Mouse (Mus musculus): ENCODE data around the gene Gm13277. TPM values are rescaled to one million over a fixed set of nuclear protein-coding genes. Genes with fewer than 3 reads are reported as not detected.
"Not testable (repeated sequence)": the region's sequence is repeated elsewhere in the genome, so short reads cannot be mapped to it uniquely, and the experiment has no call there.

Gm13277 gene
- polyA plus RNA-seq (2015; fragmentation: Nextera tagmentation; extraction: Ambion mirVana): not detected in 2 replicates

DNA sequence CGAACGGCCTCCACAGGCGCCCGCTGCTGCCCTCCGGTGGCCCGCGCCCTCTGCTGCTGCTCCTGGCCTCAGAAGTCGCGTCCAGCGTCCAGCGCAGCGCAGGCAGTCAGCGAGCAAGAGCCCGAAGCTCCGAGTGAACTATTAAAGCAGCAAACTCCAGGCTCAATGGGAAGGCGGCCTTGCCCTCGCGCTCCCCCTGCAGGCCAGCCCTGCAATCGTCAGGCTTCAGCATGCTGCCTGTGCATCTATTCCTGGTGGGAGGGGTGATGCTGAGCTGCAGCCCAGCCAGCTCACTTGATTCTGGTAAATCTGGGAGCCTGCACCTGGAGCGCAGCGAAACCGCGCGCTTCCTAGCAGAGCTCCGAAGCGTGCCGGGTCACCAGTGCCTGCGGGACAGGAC is at the start of gene Gm13277:
Gm13277 (plus strand) TSS at position 231 of the 400 bp plus-strand sequence.
- H3K27ac ChIP-seq (replicated peaks); H3K27me3 ChIP-seq (ENCODE audit: control insufficient read depth, insufficient read depth, low read length); H3K9me3 ChIP-seq (ENCODE audit: control insufficient read depth, low read length); DNase-seq (ENCODE audit: low spot score); ATAC-seq (ENCODE audit: low FRiP score, low TSS enrichment); H3K4me2 ChIP-seq (replicated peaks; ENCODE audit: low read depth); H3K36me3 ChIP-seq (ENCODE audit: control insufficient read depth, insufficient read depth, low read length); H3K4me1 ChIP-seq (replicated peaks; ENCODE audit: control insufficient read depth, insufficient read depth); H3K4me3 ChIP-seq (ENCODE audit: low read depth, low read length); H3K9ac ChIP-seq (ENCODE audit: low read length): not testable (repeated sequence)
- 0% methylated on average over 1 of the region's 28 CpGs for WGBS
- peak; percentile 59 for TF ChIP-seq CTCF (IDR thresholded peaks at IDR 0.05; ENCODE audit: low read depth)

DNA sequence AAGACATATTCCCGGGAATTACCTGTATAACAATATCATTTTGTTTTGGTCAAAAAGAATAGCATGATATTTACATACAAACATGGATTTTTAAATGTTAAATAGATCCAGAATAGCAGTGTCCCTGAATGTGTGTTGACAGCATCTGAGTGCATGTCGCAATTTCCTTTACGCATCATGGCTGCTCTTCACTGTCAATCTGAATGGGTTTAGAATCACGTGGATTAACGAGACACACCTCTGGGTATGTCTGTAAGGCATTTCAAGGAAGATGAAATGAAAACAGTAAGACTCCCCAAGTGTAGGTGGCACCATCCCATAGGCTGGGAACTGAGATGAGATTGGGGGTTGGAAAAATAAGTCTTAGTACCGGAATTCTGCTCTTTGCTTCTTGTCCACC is 49.4 kb upstream of the Gm13277 start:
- DNase-seq (ENCODE audit: low spot score): no peak
- H3K36me3 ChIP-seq (ENCODE audit: control insufficient read depth, insufficient read depth, low read length): no peaks in the 10 kb centered on the region
- no peak for ATAC-seq (ENCODE audit: low FRiP score, low TSS enrichment)
- no peak overlapping the region for H3K4me2 ChIP-seq (replicated peaks; ENCODE audit: low read depth)
- TF ChIP-seq CTCF (IDR thresholded peaks at IDR 0.05; ENCODE audit: low read depth): no peak
- no peak for TF ChIP-seq EP300 (optimal IDR thresholded peaks at IDR 0.05)
- no peak overlapping the region for H3K4me3 ChIP-seq (ENCODE audit: low read depth, low read length)
- 84% methylated on average over 6 of the region's 6 CpGs for WGBS
- no peaks in the 10 kb centered on the region for H3K9me3 ChIP-seq (ENCODE audit: control insufficient read depth, low read length)
- no peaks in the 10 kb centered on the region for H3K27me3 ChIP-seq (ENCODE audit: control insufficient read depth, insufficient read depth, low read length)
- H3K9ac ChIP-seq (ENCODE audit: low read length): no peak overlapping the region
- H3K4me1 ChIP-seq (replicated peaks; ENCODE audit: control insufficient read depth, insufficient read depth): no peaks in the 10 kb centered on the region
- no peak overlapping the region for H3K27ac ChIP-seq (replicated peaks)

DNA sequence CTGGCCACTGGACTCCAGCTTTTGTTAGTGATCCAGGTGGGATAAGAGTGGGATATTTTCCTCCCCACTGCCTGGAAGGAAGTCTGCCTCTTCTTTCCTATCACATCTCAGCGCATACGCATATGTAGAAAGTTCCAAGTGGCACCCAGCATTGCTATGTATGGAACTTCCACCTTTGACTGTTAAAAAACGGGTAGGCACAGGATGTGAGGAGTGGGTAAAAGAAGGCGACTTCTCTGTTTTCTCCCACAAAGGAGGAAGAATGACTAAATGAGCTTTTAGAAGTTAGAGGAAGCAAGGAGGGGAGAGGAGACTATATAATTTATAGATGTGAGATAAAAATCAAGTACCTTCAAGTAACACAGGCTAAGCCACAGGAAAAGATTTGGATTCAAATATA is 47.0 kb upstream of the Gm13277 start:
- Histone ChIP-seq H3K36me3 (ENCODE audit: control insufficient read depth, insufficient read depth, low read length) (no peaks in the 10 kb centered on the region), H3K9me3 (ENCODE audit: control insufficient read depth, low read length) (no peaks in the 10 kb centered on the region), H3K9ac (ENCODE audit: low read length) (no peak overlapping the region), H3K4me3 (ENCODE audit: low read depth, low read length) (no peak overlapping the region), H3K4me1 (replicated peaks; ENCODE audit: control insufficient read depth, insufficient read depth) (no peaks in the 10 kb centered on the region), H3K4me2 (replicated peaks; ENCODE audit: low read depth) (no peak overlapping the region), H3K27me3 (ENCODE audit: control insufficient read depth, insufficient read depth, low read length) (no peaks in the 10 kb centered on the region), H3K27ac (replicated peaks) (no peak overlapping the region)
- TF ChIP-seq EP300 (optimal IDR thresholded peaks at IDR 0.05): no peak
- no peak for TF ChIP-seq CTCF (IDR thresholded peaks at IDR 0.05; ENCODE audit: low read depth)
- DNase-seq (ENCODE audit: low spot score): no peak
- 87% methylated on average over 4 of the region's 4 CpGs for WGBS
- no peak for ATAC-seq (ENCODE audit: low FRiP score, low TSS enrichment)

DNA sequence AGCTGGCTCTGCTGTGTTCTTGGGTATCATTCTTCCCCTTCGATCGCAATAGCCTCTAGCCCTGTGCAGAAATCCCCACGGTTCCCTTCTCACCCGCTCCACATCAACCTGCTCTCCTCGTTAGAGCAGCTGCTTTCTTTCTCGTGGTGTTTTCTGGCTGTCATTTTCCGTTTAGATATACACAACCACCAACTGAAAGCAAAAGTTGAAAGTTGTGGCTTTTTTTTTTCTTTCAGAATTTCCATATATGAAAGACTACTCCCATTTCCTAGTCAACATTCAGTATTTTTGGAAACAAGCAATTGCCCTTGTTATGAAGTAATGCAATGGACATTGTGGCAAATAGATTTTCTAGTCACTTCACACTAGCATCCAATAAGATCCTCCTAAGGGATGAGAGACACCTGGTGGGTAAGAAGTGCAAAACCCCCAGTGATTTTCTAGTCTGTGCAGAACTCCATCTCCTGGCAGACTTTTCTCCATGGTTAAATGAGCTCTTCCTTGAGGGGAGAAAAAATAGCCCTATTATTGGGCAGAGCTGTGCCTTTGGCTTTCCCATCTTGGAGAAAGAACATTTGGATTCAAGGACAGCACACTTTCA is 45.6 kb upstream of the Gm13277 start:
- no peaks in the 10 kb centered on the region for H3K27me3 ChIP-seq (ENCODE audit: control insufficient read depth, insufficient read depth, low read length)
- ATAC-seq (ENCODE audit: low FRiP score, low TSS enrichment) (no peak), DNase-seq (ENCODE audit: low spot score) (no peak)
- WGBS: 47% methylated on average over 7 of the region's 7 CpGs
- H3K9me3 ChIP-seq (ENCODE audit: control insufficient read depth, low read length): no peaks in the 10 kb centered on the region
- 0 out of 2 replicates have a peak overlapping the region, but pooled peaks have one; percentile 40 for H3K27ac ChIP-seq (replicated peaks)
- no peak overlapping the region for H3K4me3 ChIP-seq (ENCODE audit: low read depth, low read length)
- TF ChIP-seq EP300 (optimal IDR thresholded peaks at IDR 0.05) (no peak), CTCF (IDR thresholded peaks at IDR 0.05; ENCODE audit: low read depth) (peak; percentile 58)
- H3K9ac ChIP-seq (ENCODE audit: low read length): no peak overlapping the region
- no peak overlapping the region for H3K4me2 ChIP-seq (replicated peaks; ENCODE audit: low read depth)
- H3K36me3 ChIP-seq (ENCODE audit: control insufficient read depth, insufficient read depth, low read length): no peaks in the 10 kb centered on the region
- no peaks in the 10 kb centered on the region for H3K4me1 ChIP-seq (replicated peaks; ENCODE audit: control insufficient read depth, insufficient read depth)

DNA sequence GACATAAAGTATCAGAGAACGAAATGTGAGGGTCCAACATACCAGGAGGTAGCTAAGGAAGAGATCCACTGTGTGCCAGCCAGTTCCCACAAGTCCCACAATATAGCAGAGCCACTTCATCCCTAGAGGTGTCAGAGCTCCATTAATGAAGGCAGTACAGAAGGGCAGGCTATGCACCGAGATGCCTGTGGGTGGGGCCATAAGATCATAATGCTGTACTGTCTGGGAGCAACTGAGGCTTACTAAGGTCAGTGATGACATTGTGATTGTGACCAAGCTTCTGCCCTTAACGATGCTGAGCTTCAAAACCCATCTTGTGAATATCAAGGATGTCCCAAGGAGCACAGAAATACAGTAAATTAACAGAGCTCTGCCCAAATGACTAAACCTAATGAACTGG is 44.2 kb upstream of the Gm13277 start:
- 59% methylated on average over 3 of the region's 3 CpGs for whole genome bisulfite sequencing
- ATAC-seq (ENCODE audit: low FRiP score, low TSS enrichment): no peak
- no peak for DNase-seq (ENCODE audit: low spot score)

DNA sequence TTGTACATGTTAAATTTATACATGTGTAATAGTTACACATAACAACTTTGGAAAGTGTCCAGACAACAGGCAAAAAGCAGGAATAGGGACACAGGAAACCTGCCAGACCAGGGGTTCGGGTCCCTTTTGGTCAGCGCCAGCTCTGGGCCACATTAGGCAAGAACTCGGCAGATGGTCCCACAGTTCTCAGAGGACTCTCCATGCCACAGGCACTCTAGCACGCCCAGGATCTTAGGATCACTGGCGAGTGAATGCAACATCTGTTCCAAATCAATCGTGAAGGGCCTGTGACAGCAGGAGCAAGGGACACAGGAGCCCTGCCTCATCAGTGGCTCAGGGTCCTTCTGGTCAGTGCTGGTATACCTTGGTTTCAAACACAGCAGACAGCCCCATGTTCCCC is 38.5 kb upstream of the Gm13277 start:
- Histone ChIP-seq H3K9me3 (ENCODE audit: control insufficient read depth, low read length) (no peaks in the 10 kb centered on the region), H3K4me1 (replicated peaks; ENCODE audit: control insufficient read depth, insufficient read depth) (no peaks in the 10 kb centered on the region), H3K27ac (replicated peaks) (no peak overlapping the region), H3K36me3 (ENCODE audit: control insufficient read depth, insufficient read depth, low read length) (no peaks in the 10 kb centered on the region), H3K9ac (ENCODE audit: low read length) (no peak overlapping the region), H3K4me2 (replicated peaks; ENCODE audit: low read depth) (no peak overlapping the region), H3K27me3 (ENCODE audit: control insufficient read depth, insufficient read depth, low read length) (no peaks in the 10 kb centered on the region), H3K4me3 (ENCODE audit: low read depth, low read length) (no peak overlapping the region)
- ATAC-seq (ENCODE audit: low FRiP score, low TSS enrichment) (no peak), DNase-seq (ENCODE audit: low spot score) (no peak)
- WGBS: 52% methylated on average over 6 of the region's 6 CpGs
- TF ChIP-seq EP300 (optimal IDR thresholded peaks at IDR 0.05): no peak

More for the DNA sequence above, 44.2 kb upstream of the Gm13277 start:
- H3K27me3 ChIP-seq (ENCODE audit: control insufficient read depth, insufficient read depth, low read length): no peaks in the 10 kb centered on the region
- H3K4me3 ChIP-seq (ENCODE audit: low read depth, low read length): no peak overlapping the region
- no peak overlapping the region for H3K4me2 ChIP-seq (replicated peaks; ENCODE audit: low read depth)
- H3K27ac ChIP-seq (replicated peaks): no peak overlapping the region
- no peaks in the 10 kb centered on the region for H3K4me1 ChIP-seq (replicated peaks; ENCODE audit: control insufficient read depth, insufficient read depth)
- H3K9ac ChIP-seq (ENCODE audit: low read length): no peak overlapping the region
- no peaks in the 10 kb centered on the region for H3K9me3 ChIP-seq (ENCODE audit: control insufficient read depth, low read length)
- H3K36me3 ChIP-seq (ENCODE audit: control insufficient read depth, insufficient read depth, low read length): no peaks in the 10 kb centered on the region
- peak; percentile 38; the same call in 1 of the 2 replicates for TF ChIP-seq CTCF (IDR thresholded peaks at IDR 0.05; ENCODE audit: low read depth)
- no peak for TF ChIP-seq EP300 (optimal IDR thresholded peaks at IDR 0.05)

Data from stomach, postnatal 0 days (tissue).